Mouse (Mus musculus): ENCODE measurements around the gene Ptgis.
"Not testable (repeated sequence)": the region's sequence is repeated elsewhere in the genome, so short reads cannot be mapped to it uniquely, and the experiment has no call there.

The Ptgis gene

GRCm38 (mm10) chr2:167232132-167233008 is 8.0 kb downstream of the Ptgis start:
- DNase-seq (ENCODE audit: low read depth, low spot score), result no peak

- DNase-seq (ENCODE audit: low read depth, low spot score), result no peak
Observed at GRCm38 (mm10) chr2:167230554-167230953, 9.8 kb downstream of the Ptgis start.

- no peak for DNase-seq (ENCODE audit: low read depth, low spot score)
Observed at GRCm38 (mm10) chr2:167224937-167225336, 15.5 kb downstream of the Ptgis start.

- no peak for DNase-seq (ENCODE audit: low read depth, low spot score)
Observed at GRCm38 (mm10) chr2:167224194-167224593, 16.2 kb downstream of the Ptgis start.

- DNase-seq (ENCODE audit: low read depth, low spot score), result peak; percentile 60
Observed at GRCm38 (mm10) chr2:167222152-167222551, 18.3 kb downstream of the Ptgis start.

GRCm38 (mm10) chr2:167221159-167221845 is 19.1 kb downstream of the Ptgis start:
- DNase-seq (ENCODE audit: low read depth, low spot score), result no peak

GRCm38 (mm10) chr2:167220736-167221135 is 19.7 kb downstream of the Ptgis start:
- DNase-seq (ENCODE audit: low read depth, low spot score), result no peak

- DNase-seq (ENCODE audit: low read depth, low spot score), result peak; percentile 72
Observed at GRCm38 (mm10) chr2:167219154-167219775, 21.1 kb downstream of the Ptgis start.

GRCm38 (mm10) chr2:167213666-167214065 is 26.7 kb downstream of the Ptgis start:
- no peak for DNase-seq (ENCODE audit: low read depth, low spot score)

GRCm38 (mm10) chr2:167213076-167213475 is 27.3 kb downstream of the Ptgis start:
- DNase-seq (ENCODE audit: low read depth, low spot score), result no peak

- no peak for DNase-seq (ENCODE audit: low read depth, low spot score)
Observed at GRCm38 (mm10) chr2:167212551-167212950, 27.9 kb downstream of the Ptgis start.

GRCm38 (mm10) chr2:167212089-167212488 is 28.3 kb downstream of the Ptgis start:
- no peak for DNase-seq (ENCODE audit: low read depth, low spot score)

GRCm38 (mm10) chr2:167209900-167210299 is 30.5 kb downstream of the Ptgis start:
- DNase-seq (ENCODE audit: low read depth, low spot score), result no peak

- DNase-seq (ENCODE audit: low read depth, low spot score), result no peak
Observed at GRCm38 (mm10) chr2:167208984-167209383, 31.4 kb downstream of the Ptgis start.

GRCm38 (mm10) chr2:167205918-167206629 is 34.3 kb downstream of the Ptgis start:
- no peak for DNase-seq (ENCODE audit: low read depth, low spot score)

GRCm38 (mm10) chr2:167204686-167205085 is 35.7 kb downstream of the Ptgis start:
- DNase-seq (ENCODE audit: low read depth, low spot score), result not testable (repeated sequence)

GRCm38 (mm10) chr2:167203505-167204166 is 36.8 kb downstream of the Ptgis start:
- DNase-seq (ENCODE audit: low read depth, low spot score), result no peak

GRCm38 (mm10) chr2:167201463-167202291 is 38.7 kb downstream of the Ptgis start:
- DNase-seq (ENCODE audit: low read depth, low spot score), result no peak

- no peak for DNase-seq (ENCODE audit: low read depth, low spot score)
Observed at GRCm38 (mm10) chr2:167198660-167199427, 41.6 kb downstream of the Ptgis start.

Data from WW6 (cell line).